10 mouse cellular contexts compared by ENCODE assay signal in genomic region chr10:52072482-52072881, GRCm38 (mm10). TPM values are rescaled to one million over a fixed set of nuclear protein-coding genes. Genes with fewer than 3 reads are reported as not detected.
DNase-seq lines count a peak whose midpoint lies in the region; ATAC-seq and TF ChIP-seq lines count a peak whose summit lies in the region.
"Had no signal": no experiment of that assay in that cellular context is flagged by ENCODE, and none has a peak within 500 bp of the region (broad histone marks: within the 10 kb centered on the region; RNA-seq: fewer than 3 reads in every experiment).

No protein-coding gene starts in this region.

- H3K9ac ChIP-seq in forebrain, embryonic 14.5 days (ENCODE audit: low read length) = no peak overlapping the region
- no peak overlapping the region for H3K9ac ChIP-seq in lung, embryonic 14.5 days
- H3K9ac ChIP-seq: lung, embryonic 15.5 days had no signal

- H3K36me3 ChIP-seq in forebrain, embryonic 14.5 days (ENCODE audit: control insufficient read depth, insufficient read depth, low read length) = no peaks in the 10 kb centered on the region
- no peaks in the 10 kb centered on the region for H3K36me3 ChIP-seq in lung, embryonic 14.5 days (ENCODE audit: insufficient read depth)
- no peaks in the 10 kb centered on the region for H3K36me3 ChIP-seq in small intestine, adult 2 months (ENCODE audit: control insufficient read depth, insufficient read depth, low read length)
- H3K36me3 ChIP-seq: lung, embryonic 15.5 days had no signal

- H3K27me3 ChIP-seq in forebrain, embryonic 14.5 days (replicated peaks; ENCODE audit: control insufficient read depth, insufficient read depth, low read length) = no peaks in the 10 kb centered on the region
- no peaks in the 10 kb centered on the region for H3K27me3 ChIP-seq in lung, embryonic 14.5 days (ENCODE audit: insufficient read depth, low read length)
- no peaks in the 10 kb centered on the region for H3K27me3 ChIP-seq in small intestine, adult 2 months (ENCODE audit: control insufficient read depth, insufficient read depth, low read length)
- H3K27me3 ChIP-seq: lung, embryonic 15.5 days had no signal

- no peak overlapping the region for H3K27ac ChIP-seq in forebrain, embryonic 14.5 days (ENCODE audit: low read depth, low read length)
- H3K27ac ChIP-seq in lung, embryonic 14.5 days (ENCODE audit: low read depth) = no peak overlapping the region
- H3K27ac ChIP-seq in small intestine, adult 2 months (ENCODE audit: insufficient read depth, low read depth, low read length) = no peak overlapping the region
- H3K27ac ChIP-seq: lung, embryonic 15.5 days had no signal

- peak; percentile 72 for ATAC-seq in forebrain, embryonic 14.5 days
- ATAC-seq in lung, embryonic 14.5 days (ENCODE audit: insufficient read depth) = no peak
- no peak for ATAC-seq in monocyte, adult 5-6 weeks (replicated peaks; ENCODE audit: insufficient number of reproducible peaks, low FRiP score, low TSS enrichment, poor library complexity, severe bottlenecking)

- peak; percentile 74 for DNase-seq in testis, postnatal 10 days (ENCODE audit: low spot score)
- no peak for DNase-seq in testis, postnatal 14 days (ENCODE audit: low spot score)
- DNase-seq in adrenal gland, postnatal 25 days = peak; percentile 47
- peak; percentile 67 for DNase-seq in forebrain, embryonic 14.5 days (ENCODE audit: low spot score)
- DNase-seq in kidney, postnatal 10 days = peak; percentile 69
- DNase-seq in lung, embryonic 14.5 days = peak; percentile 82

- TF ChIP-seq CTCF in lung, embryonic 14.5 days (IDR thresholded peaks at IDR 0.05; ENCODE audit: low read depth) = peak; percentile 64
- peak; percentile 30; the same call in 1 of the 2 replicates for TF ChIP-seq CTCF in small intestine, adult 2 months (IDR thresholded peaks at IDR 0.05; ENCODE audit: extremely low read depth, insufficient read length, insufficient replicate concordance, low read depth, low read length)

- no peaks in the 10 kb centered on the region for H3K4me1 ChIP-seq in forebrain, embryonic 14.5 days (ENCODE audit: control insufficient read depth, insufficient read depth, low read length)
- H3K4me1 ChIP-seq in lung, embryonic 14.5 days (ENCODE audit: insufficient read depth) = no peaks in the 10 kb centered on the region
- no peaks in the 10 kb centered on the region for H3K4me1 ChIP-seq in small intestine, adult 2 months (ENCODE audit: control insufficient read depth, insufficient read depth, insufficient read length, low read length)
- H3K4me1 ChIP-seq: lung, embryonic 15.5 days had no signal

- TF ChIP-seq POLR2A in small intestine, adult 2 months (IDR thresholded peaks at IDR 0.05; ENCODE audit: low read depth, low read length) = no peak

- H3K4me3 ChIP-seq in forebrain, embryonic 14.5 days (ENCODE audit: low read depth, low read length) = no peak overlapping the region
- H3K4me3 ChIP-seq in lung, embryonic 14.5 days (ENCODE audit: low read depth, low read length) = no peak overlapping the region
- H3K4me3 ChIP-seq in small intestine, adult 2 months (ENCODE audit: low read depth, low read length) = no peak overlapping the region
- H3K4me3 ChIP-seq: erythroblast, embryonic 14.5 days; lung, embryonic 15.5 days had no signal

- no peak overlapping the region for H3K4me2 ChIP-seq in forebrain, embryonic 14.5 days (ENCODE audit: low read length)
- no peak overlapping the region for H3K4me2 ChIP-seq in lung, embryonic 14.5 days
- H3K4me2 ChIP-seq: lung, embryonic 15.5 days had no signal

- no peaks in the 10 kb centered on the region for H3K9me3 ChIP-seq in forebrain, embryonic 14.5 days (replicated peaks; ENCODE audit: control insufficient read depth, low read length)
- H3K9me3 ChIP-seq in lung, embryonic 14.5 days (ENCODE audit: low read depth, low read length) = no peaks in the 10 kb centered on the region
- H3K9me3 ChIP-seq: lung, embryonic 15.5 days had no signal

RNA-seq across cellular contexts. Expression of gene Vgll2, which starts 50.2 kb away (rescaled TPM):
- not detected in 2 replicates for total RNA-seq in adrenal gland, postnatal 25 days (2021)
- polyA plus RNA-seq in forebrain, embryonic 14.5 days (2014; fragmentation: Nextera tagmentation; extraction: Ambion mirVana) = 1.0 and 1.8 TPM in 2 replicates
- not detected in 2 replicates for polyA plus RNA-seq in lung, embryonic 14.5 days (2014; fragmentation: Nextera tagmentation; extraction: Ambion mirVana)
- polyA plus RNA-seq in small intestine, adult 2 months (2012; rRNA removed) = not detected in 2 replicates
- not detected in 3 replicates for total RNA-seq in monocyte, adult 5-6 weeks (2017)
- polyA plus RNA-seq: erythroblast, embryonic 14.5 days had no signal
